Mouse (Mus musculus) limb, embryonic 14.5 days (tissue): ENCODE measurements at regions not wholly inside any gene's neighbourhood (a gene's known extent, or its start where the extent isn't known, plus 50 kb on each side); places are given as distances from the start of the nearest gene placed in this dataset.

Source experiments
- ATAC-seq: fragments of 200-750 bp; cut with Nextera tagmentation; 2 replicates; pipeline ENCODE4 v1.8.0; 2017; ENCODE audit warnings: low read depth, moderate number of reproducible peaks, moderate TSS enrichment; ENCODE audit not compliant: low FRiP score
- DNase-seq: peaks from one replicate; pipeline ENCODE4 v3.0.0-alpha.2; 2015; ENCODE audit warnings: low spot score
- H3K27ac ChIP-seq: fragments of 300-500 bp; sonication (generic); replicated peaks from 2 replicates; pipeline ENCODE4 v1.5.1; 2014; ENCODE audit warnings: low read depth, mild to moderate bottlenecking, low read length, moderate library complexity, mixed read lengths
- H3K27me3 ChIP-seq: fragments of 300-500 bp; sonication (generic); 2 replicates; pipeline ENCODE4 v1.6.1; 2014; ENCODE audit warnings: low read length, mixed read lengths; ENCODE audit not compliant: control insufficient read depth, insufficient read depth
- H3K36me3 ChIP-seq: fragments of 300-500 bp; sonication (generic); 2 replicates; pipeline ENCODE4 v1.6.1; 2014; ENCODE audit warnings: mild to moderate bottlenecking, low read length, moderate library complexity, mixed read lengths; ENCODE audit not compliant: control insufficient read depth, insufficient read depth
- H3K4me1 ChIP-seq: fragments of 300-500 bp; sonication (generic); 2 replicates; pipeline ENCODE4 v1.6.1; 2014; ENCODE audit warnings: antibody characterized with exemption, low read length, mixed read lengths; ENCODE audit not compliant: control insufficient read depth, insufficient read depth
- H3K4me2 ChIP-seq: fragments of 300-500 bp; sonication (generic); replicated peaks from 2 replicates; pipeline ENCODE4 v1.6.1; 2014; ENCODE audit warnings: low read depth, mild to moderate bottlenecking, low read length, moderate library complexity; ENCODE audit not compliant: severe bottlenecking
- H3K4me3 ChIP-seq: fragments of 300-500 bp; sonication (generic); replicated peaks from 2 replicates; pipeline ENCODE4 v1.5.1; 2014; ENCODE audit warnings: low read length
- H3K9ac ChIP-seq: fragments of 300-500 bp; sonication (generic); 2 replicates; pipeline ENCODE4 v1.6.1; 2014; ENCODE audit warnings: mild to moderate bottlenecking, low read depth, low read length, moderate library complexity; ENCODE audit not compliant: severe bottlenecking
- H3K9me3 ChIP-seq: fragments of 300-500 bp; sonication (generic); 2 replicates; pipeline ENCODE4 v1.6.1; 2016; ENCODE audit warnings: low read length; ENCODE audit not compliant: control insufficient read depth
- POLR2A ChIP-seq: fragments of 200-500 bp; IDR thresholded peaks from 2 replicates; pipeline ENCODE4 v1.8.0; 2012; ENCODE audit warnings: inconsistent platforms, mild to moderate bottlenecking, moderate library complexity, borderline replicate concordance; ENCODE audit not compliant: insufficient read depth, insufficient read length; ENCODE audit errors: extremely low read depth
- WGBS: fragments of 180-500 bp; shearing (Covaris S2); extraction: QIAGEN DNeasy Blood & Tissue Kit; methylation state at CpG from one replicate; pipeline ENCODE4 v1.1.7; 2014; 5-methylcytosine and 5-hydroxymethylcytosine counted together

DNA sequence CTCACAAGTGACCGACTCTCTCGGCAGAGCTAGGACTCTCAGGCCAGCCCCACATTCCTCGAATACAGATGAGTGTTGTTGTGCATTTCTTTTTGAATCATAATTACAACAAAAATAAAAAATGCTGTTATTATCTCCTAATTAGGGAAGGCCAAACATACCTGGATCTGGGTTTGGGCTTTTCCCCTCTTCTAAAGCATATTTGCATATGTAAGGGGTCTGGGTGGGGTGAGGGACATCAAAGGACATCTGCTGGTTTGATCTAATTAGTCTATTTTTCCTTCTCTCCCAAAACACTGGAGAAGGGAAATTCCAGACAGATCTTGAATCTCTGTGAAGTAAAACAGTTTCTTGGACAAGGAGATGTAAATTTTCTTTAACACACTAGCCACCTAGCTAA, 85.3 kb downstream of the Tfap2a start:
- ATAC-seq (no peak), DNase-seq (no peak)
- TF ChIP-seq POLR2A = no peak
- H3K27me3 ChIP-seq = no peaks in the 10 kb centered on the region
- no peaks in the 10 kb centered on the region for H3K36me3 ChIP-seq
- no peaks in the 10 kb centered on the region for H3K4me1 ChIP-seq
- WGBS = 66% methylated on average over 3 of the region's 3 CpGs
- H3K27ac ChIP-seq = no peak overlapping the region
- no peak overlapping the region for H3K9ac ChIP-seq
- H3K4me3 ChIP-seq = no peak overlapping the region
- H3K9me3 ChIP-seq = no peaks in the 10 kb centered on the region
- no peak overlapping the region for H3K4me2 ChIP-seq

DNA sequence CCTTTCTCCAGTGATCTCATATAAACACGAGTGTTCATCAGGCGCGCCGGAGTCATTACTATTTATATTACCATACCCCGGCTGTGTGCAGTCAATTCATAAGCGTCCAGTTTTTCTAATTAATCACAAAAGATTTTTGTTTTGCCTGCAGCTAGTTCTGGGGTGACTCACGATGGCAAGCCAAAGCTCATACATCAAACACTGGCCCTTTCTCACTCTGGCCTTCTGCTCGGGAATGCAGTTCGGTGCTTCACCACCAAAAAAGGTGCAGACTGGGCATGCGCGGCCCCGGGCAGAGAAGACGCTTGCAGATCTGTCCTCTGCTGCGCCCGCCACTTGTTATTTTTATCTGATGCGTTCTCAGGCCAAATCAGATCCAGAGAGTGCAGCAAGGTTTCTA, 87.1 kb downstream of the Tfap2a start:
- Histone ChIP-seq H3K27me3 (no peaks in the 10 kb centered on the region), H3K4me3 (no peak overlapping the region), H3K27ac (no peak overlapping the region), H3K9me3 (no peaks in the 10 kb centered on the region), H3K4me2 (peak overlapping the region; percentile 7; the same call in 1 of the 2 replicates), H3K9ac (no peak overlapping the region), H3K4me1 (0 out of 2 replicates have a peak, but pooled peaks cover 4% of the 10 kb centered on the region), H3K36me3 (no peaks in the 10 kb centered on the region)
- DNase-seq = peak; percentile 21
- no peak for TF ChIP-seq POLR2A
- WGBS = 42% methylated on average over 16 of the region's 16 CpGs
- no peak for ATAC-seq

DNA sequence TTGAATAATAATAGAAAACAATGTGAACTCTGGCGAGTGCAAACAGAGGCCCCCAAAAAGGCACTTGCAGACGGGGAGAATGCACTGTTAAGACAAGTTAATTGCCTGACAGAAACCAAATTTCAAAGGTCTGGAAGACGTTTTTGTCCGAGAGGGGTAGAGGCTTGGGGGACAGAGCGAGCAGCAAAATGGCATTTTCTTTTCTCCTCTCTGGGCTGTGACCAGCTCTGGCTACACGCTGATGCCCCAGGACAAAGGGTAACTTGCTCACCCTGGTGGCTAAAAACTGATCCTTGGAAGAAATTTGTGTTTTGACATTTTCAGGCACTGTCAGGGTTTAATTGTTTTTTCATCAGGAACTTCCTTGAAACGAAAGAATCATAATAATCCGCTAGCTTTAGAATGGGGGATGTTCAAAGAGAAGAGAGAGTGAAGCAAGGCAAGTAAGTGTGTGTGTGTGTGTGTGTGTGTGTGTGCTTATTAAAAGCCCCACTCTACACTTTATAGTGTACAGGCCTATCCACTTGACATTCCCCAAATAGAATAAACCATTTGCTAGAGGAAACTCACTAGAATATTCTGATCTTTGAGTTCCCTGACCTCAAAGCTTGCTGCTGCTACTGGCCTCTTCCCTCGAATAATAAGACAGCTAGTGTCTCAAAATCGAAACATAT, 88.0 kb downstream of the Tfap2a start:
- H3K36me3 ChIP-seq = no peaks in the 10 kb centered on the region
- no peak overlapping the region for H3K4me3 ChIP-seq
- H3K4me2 ChIP-seq = no peak overlapping the region
- no peak for ATAC-seq
- no peak overlapping the region for H3K27ac ChIP-seq
- no peak overlapping the region for H3K9ac ChIP-seq
- no peak for DNase-seq
- TF ChIP-seq POLR2A = no peak
- 0 out of 2 replicates have a peak, but pooled peaks cover 4% of the 10 kb centered on the region for H3K4me1 ChIP-seq
- WGBS = 34% methylated on average over 10 of the region's 10 CpGs
- no peaks in the 10 kb centered on the region for H3K9me3 ChIP-seq
- H3K27me3 ChIP-seq = no peaks in the 10 kb centered on the region

DNA sequence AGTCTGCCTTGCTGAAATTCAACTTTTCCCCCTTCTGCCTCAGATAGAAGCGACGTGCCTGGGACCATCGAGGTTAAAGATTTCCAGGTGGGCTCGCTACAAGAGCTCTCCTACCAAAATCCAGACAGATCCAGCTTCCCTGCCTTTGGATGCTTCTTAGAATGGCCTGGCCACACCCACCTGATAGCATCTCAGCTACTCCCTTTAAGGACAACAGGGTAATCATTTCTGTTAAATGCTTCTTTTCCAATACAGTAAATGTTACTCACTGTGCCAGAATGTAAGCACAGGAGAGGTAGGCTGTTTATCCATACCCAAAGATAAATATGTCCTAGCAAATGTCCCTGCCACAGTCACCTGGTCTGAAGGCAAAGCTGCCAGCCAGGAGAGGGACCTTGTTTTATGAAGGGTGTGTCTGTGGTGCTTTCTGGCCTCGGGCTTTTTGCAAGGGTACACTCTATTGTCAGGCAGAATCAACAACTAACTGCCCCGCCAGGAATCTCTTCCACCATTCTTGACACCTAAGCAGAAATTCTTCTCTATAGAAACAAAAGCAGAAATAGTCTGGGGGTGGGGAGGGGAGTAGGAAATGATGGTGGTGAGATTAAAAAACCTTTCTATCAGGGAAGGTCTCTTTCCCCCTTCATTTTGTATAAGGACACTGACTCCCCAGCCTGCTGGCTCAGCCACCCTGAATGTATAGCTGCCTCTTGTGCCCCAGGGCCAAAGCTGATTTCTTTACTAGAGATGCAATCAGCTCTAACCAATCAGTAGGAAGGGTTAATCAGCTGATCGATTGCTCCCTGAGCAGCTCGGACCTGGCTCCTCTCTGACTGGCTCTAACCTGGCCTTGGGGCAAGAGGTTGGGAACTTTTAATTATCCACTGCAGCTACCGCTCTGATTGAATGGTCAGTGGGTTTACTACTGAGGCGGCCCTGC, 88.8 kb downstream of the Tfap2a start:
- Histone ChIP-seq H3K9me3 (no peaks in the 10 kb centered on the region), H3K4me1 (0 out of 2 replicates have a peak, but pooled peaks cover 4% of the 10 kb centered on the region), H3K27ac (no peak overlapping the region), H3K36me3 (no peaks in the 10 kb centered on the region), H3K9ac (no peak overlapping the region), H3K27me3 (no peaks in the 10 kb centered on the region), H3K4me2 (no peak overlapping the region), H3K4me3 (no peak overlapping the region)
- 37% methylated on average over 10 of the region's 10 CpGs for WGBS
- TF ChIP-seq POLR2A = no peak
- ATAC-seq (no peak), DNase-seq (no peak)

DNA sequence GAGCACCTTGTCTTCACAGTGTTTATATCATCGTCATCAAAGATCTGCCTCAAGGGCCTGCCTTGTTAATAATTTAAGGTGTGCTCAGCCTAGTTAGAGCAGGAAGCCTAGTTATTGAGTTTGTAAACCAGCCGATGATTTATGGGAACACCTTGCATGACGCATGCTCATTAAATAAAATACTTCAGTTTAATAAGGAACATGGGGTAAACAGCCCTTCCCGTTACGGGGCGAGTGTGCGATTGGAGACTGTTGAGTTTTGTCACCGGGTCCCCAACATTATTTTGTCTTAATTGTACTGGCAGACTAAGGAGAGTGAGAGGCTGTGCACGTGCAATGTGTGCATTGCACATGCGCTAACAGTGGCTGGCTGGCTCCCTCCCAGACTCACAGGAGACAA, 92.0 kb downstream of the Tfap2a start:
- H3K4me1 ChIP-seq = 0 out of 2 replicates have a peak, but pooled peaks cover 4% of the 10 kb centered on the region
- no peaks in the 10 kb centered on the region for H3K9me3 ChIP-seq
- WGBS = 24% methylated on average over 10 of the region's 10 CpGs
- 0 out of 2 replicates have a peak overlapping the region, but pooled peaks have one; percentile 2 for H3K4me2 ChIP-seq
- H3K9ac ChIP-seq = no peak overlapping the region
- no peak for TF ChIP-seq POLR2A
- no peaks in the 10 kb centered on the region for H3K36me3 ChIP-seq
- no peaks in the 10 kb centered on the region for H3K27me3 ChIP-seq
- DNase-seq (peak; percentile 17), ATAC-seq (no peak)
- no peak overlapping the region for H3K4me3 ChIP-seq
- no peak overlapping the region for H3K27ac ChIP-seq
